Mouse (Mus musculus) retina, adult 2 months (tissue): Measurements from ENCODE around the gene Gnaq.

Source experiments
- DNase-seq: peaks from one replicate; pipeline ENCODE4 v3.0.0-alpha.2; 2012; ENCODE audit warnings: low read depth, low spot score

Gnaq gene

DNA sequence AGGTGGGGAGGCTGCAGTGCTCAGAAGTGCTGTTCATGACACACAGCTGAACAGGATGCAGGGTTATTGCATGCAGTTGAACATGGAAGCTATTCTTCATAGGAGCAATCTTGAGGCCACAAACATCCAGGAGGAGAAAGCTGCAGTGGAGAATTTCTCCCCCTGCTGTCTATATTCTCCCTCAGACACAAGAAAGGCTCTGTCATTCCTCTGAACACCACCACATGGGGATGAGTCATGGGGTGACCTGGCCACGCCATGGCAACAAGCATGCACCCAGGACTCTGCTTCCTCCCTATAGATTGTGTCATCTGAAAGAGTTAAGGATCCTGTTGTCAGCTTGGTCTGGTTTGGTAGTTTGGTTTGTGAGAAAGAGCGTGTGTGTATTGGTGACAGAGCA, 239.0 kb downstream of the Gnaq start:
- no peak for DNase-seq

DNA sequence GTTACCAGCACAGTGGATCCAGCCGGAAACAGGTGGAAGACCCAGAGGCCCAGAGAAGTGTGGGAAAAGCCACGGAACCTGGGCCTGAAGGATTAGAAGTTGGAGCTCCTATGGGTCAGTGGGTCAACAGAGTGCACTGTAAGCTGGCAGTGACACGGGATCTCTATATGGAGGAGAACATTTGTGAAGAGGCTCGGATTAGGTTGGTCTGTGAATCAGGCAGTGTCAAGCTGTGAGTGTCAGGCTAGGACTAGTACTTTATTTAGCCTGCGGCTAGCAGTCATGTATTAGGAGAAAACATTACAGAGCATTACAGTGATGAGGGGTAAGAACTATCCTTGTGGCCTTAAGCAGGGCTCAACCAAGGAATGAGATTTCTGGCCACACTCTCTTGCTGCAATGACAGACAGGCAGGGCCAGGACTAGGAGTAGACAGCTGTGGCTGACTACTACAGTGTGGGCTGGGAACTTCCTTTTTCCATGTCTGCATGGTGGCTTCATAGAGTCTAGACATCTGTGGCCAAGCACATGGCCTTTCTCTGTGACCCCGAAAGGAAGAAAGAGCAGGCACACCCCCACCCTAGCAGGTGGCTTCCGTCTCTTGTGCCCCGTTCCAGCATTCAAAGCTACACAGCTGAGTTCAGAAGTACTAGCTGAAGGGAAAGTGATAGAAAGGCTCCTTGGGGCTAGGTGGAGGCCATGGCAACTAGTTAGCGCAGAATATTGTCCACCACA, 240.3 kb downstream of the Gnaq start:
- DNase-seq, result no peak

DNA sequence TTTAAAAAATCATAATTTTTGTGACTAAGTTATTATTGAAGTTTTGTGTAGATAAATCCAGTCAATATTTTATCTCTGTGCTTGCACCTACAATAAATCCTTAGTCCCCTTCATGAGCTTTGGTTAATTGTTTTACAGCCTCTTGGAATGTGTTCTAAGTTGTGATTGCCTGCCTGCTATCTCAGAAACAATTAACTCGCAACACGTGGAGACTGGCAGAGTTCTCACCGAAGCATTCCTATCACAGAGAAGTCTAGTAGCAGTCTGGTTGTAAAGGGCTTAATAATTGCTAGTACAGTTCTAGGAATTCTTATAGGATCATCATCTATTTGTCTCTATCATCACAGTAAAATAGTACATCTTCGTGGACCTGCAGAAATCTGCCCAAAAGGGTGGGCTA, 243.2 kb downstream of the Gnaq start:
- DNase-seq, result no peak

DNA sequence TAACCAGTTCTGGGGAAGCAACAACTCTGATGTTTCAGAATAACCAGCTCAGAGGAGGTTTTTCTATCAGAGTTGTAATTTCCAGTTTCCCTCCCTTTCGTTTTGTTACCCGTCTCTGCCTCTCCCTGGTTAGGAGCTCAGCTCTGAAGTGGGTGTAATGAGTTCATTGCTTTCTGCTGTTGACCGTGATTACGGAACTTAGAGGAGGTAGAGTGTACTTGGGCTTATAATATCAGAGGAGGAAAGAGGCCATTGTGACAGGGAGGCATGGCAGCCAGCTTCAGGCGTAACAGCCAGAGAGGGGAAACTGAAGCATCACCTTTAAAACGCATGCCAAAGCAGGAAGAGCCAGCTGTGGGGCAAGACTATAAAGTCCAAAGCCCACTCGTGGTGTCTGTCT, 245.9 kb downstream of the Gnaq start:
- no peak for DNase-seq

DNA sequence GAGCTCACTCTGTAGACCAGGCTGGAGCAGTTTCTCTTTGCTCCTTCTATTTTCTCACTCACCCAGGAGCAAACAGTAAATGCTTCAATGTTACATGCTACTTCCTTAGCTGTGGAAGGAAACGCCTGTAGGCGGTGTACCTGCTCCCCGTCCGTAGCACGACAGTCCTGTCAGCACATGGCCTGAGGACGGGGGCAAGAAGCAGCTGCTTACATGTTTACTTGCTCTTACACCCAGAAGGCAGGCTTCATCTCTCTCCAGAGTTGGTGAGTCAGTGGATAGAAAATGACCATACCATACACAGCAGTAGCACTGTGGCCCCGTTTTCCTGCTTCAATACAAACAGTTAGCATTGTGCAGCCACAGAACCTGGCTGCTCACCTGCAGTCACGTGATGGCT, 247.1 kb downstream of the Gnaq start:
- no peak for DNase-seq

DNA sequence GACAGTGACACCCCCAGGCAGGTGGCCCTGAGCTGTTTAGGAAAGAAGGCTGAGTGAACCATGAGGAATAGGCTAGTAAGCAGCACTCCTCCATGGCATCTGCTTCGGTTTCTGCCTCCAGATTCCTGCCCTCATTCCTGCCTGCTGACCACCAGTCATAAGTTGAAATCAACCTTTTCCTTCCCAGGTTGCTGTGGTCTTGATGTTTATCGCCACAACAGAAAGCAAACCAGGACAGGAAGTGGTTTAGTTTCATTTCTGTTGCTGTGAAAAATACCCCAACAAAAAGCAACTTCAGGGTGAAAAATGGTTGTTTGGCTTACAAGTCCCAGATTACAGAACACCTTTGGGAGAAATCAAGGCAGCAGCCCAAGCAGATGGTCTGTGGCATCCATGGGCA, 249.8 kb downstream of the Gnaq start:
- DNase-seq, result no peak

DNA sequence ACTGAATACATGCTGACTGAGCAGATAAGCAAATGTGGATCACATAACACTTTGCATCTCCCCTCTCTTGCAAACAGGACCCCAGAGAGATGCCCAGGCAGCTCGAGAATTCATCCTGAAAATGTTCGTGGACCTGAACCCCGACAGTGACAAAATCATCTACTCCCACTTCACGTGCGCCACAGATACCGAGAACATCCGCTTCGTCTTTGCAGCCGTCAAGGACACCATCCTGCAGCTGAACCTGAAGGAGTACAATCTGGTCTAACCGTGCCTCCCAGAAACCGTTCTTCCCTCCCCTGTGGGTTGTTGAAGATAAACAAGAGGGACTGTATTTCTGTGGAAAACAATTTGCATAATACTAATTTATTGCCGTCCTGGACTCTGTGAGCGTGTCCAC, 250.5 kb downstream of the Gnaq start:
- no peak for DNase-seq

DNA sequence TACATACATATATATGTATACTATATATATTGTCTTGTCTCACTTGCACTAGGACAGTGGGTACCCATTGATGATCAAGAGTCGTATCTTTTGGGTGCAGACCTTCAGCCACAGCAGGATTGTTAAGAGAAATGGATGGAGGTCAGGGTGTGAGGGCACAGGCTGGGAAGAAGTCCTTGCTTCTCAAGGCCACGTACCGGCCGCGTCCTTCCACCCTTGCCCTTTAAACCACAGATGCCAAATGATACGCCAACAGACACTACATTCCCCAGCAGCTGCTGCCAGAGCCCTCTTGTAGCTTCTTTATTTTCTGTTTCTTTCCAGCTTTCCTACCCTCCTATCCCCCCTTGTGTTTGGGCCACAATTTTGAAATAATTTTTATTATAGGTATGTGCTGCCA, 251.5 kb downstream of the Gnaq start:
- no peak for DNase-seq

DNA sequence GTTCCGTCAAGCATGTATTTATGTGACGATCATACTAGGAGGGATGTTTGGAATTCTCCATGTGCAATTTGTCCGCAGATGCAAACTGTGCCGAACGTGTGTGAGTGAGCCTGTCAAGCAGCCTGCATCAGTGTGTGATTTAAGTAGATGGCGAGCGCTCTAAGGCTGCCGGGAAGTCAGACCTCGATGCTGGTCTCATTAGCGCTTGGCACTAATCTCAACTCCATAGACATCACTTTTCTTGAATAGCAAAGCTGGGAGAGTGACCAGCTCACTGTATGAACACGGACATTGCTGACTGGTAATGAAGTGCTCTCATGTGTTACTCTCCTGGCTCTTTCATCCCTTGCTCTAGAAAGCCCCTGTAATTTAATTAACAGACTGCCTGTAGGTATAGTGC, 252.3 kb downstream of the Gnaq start:
- DNase-seq, result no peak

DNA sequence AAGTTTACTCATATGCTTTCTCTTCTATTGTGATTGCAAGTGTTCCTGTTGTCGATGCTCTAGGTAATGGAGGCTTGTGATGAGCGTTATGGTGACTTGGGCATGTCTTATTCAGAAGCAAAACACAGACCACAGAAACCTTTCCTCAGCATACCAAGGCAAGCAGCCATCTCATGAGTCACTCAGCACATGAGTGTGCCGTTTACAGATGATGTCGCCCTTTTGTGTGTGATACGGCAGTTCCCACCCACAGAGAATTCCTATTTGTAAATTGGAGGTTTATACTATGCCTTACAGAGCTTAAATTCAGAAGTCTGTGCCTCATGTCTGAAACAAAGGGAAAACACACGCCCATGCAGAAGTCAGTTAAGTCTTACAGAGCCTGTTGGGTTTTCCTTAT, 253.9 kb downstream of the Gnaq start:
- DNase-seq, result no peak

DNA sequence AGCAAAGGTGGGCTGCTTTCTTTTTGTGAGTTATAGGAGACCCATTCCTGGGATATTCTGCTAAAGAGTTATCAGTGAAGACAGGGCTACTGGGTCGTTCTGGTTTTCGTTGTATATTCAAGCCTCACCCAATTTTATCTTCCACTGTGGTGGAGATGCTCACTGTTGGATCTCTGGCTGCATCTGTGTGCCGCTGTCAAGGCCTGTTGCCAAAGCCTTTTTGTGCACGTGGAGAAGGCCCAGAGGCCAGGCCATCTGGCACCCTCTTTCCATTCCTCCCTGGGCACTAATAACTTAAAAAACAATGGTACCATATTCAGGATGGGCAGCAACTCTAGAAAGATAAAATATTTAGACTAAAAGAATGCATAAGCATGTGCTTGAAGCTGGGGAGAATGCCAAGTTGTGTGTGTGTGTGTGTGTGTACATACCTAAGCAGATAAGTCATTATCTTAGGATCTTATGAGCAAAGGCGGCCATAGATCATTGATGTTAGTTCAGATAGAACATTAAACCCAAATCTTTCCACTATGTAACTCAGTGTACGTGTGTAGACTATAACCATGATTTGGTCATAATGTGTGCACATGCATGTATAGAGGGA, 257.7 kb downstream of the Gnaq start:
- DNase-seq, result no peak

DNA sequence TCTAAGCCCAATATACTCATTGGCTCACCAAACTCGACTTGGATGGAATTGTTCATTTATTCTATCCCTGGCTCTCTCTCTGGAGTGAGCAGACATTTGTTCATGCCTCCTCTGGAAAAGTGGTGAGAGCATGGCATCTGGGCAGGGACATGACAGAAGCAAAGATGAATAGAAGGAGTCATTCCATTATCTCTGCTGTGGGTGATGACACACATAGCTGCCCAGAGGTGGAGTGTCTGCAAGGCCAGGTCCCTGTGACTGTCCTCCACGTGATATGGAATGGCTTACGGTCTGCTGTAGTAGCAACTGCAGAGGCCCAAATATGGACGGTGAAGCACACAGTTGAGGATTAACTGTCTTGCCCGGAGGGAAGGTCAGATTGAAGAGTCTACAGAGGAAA, 261.8 kb downstream of the Gnaq start:
- no peak for DNase-seq

DNA sequence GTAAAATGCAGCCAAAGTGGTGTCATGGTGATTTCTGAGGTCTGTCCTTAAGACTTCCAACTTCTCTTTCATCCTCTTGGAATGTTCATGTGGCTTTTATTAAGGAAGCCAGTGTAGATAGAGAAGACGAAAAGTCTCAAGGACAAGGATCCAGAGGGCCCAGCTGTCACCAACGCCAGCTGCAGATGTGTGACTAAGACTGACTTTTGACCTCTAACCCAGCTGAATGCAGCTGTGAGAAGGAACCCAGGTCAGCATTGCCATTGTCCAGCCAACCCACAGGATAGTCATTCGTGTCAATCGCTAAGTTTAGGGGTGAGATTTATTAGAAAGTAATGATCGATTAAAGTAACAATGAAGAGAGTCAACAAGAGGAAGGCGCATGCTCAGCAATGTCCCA, 270.5 kb downstream of the Gnaq start:
- DNase-seq, result no peak

DNA sequence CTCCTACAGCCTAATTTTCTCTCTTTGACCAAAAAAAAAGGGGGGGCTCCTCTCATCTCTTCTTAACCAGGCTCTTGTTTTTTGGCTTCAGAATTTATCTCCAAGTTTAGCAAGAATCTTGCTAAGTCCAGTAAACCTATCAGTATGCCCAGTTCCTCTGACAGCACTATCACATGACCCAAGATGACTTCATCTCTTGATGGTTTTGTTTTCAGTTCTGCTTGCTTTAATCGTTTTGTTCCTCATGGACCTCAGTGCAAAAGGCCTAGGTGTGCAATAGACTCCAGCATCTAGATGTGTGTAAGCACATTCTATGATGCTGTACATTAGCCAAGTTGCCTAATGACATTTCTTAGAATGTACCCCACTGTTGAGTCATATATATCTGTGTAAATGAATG, 275.1 kb downstream of the Gnaq start:
- DNase-seq, result no peak

DNA sequence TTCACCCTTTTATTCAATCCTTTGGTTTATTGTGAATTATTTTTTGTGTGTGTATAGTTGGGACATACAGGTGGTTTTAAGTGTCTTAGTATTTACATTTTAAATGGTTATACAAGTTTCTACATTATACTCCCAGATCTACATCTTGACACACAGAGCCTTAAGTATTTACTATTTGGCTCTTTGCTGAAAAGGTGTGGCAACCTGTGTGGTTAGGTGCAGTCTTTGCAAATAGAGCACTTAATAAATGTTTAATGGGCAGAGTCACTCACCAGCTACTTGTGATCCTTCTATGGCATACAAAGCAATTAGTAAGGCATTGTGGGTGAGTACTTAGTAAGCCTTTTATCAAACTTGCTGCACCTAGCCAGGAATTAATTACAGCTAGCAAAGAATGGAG, 278.7 kb downstream of the Gnaq start:
- DNase-seq, result no peak

DNA sequence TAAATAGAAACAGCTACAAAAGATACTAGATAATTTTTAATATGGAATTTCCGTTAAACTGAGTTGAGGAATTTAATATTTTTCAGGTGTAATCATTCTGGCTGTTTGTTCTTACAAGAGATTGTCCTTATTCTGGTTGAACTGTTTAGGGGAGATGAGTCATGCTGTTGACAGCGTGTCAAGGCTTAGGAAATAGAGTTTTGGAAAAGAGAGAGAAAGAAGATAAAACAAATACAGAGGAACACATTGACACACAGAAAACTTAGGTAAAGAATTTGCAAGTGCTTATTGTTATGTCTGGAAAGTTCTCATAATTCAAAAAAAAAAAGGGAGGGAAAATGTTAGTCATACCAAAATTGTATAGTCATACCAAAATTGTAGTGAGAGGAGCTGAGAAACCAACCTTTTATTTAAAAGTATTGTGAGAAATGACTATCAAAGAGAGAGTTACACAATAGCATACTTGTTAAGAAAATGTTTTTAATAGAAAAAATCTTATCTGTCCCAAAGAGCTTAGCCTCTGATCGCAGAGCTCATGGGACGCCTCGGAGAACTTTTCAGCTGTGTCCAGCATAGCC, 285.5 kb downstream of the Gnaq start:
- DNase-seq, result no peak

DNA sequence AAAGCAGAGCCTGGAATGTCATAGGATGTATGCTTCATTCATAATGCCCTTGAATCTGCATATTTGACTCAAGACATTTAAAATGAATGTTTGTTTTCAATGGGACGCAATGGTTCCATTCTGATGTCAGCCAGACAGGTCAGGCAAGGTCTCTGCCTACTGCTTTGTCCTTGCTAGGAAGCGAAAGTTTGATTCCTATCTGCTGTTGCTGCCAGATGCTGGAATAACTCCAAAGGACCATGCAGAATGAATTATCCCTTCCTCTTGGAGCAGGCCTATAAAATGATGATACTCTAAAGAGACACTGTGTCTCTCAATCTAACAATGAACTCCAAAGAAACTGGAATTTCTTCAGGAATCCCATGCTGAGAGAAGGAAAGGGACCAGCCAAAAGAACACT, 293.0 kb downstream of the Gnaq start:
- no peak for DNase-seq

DNA sequence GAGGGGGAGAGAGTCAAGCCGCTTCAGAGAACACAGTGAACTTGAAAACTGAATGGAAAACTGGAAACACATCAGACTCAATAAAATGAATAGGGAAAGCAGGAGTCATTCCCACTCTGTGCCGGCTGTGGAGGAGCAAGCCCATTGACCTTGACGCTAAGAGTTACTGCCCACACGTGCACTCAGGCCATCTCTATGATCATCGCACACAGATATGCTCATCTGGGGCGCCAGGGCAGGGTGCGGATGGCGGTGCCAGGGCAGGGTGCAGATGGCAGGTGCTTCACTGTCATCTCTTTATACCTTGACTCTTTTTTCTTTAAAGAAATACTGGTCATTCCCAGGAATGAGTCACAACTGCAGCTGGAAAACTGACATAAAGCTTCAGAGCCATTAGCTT, 298.7 kb downstream of the Gnaq start:
- DNase-seq, result no peak

DNA sequence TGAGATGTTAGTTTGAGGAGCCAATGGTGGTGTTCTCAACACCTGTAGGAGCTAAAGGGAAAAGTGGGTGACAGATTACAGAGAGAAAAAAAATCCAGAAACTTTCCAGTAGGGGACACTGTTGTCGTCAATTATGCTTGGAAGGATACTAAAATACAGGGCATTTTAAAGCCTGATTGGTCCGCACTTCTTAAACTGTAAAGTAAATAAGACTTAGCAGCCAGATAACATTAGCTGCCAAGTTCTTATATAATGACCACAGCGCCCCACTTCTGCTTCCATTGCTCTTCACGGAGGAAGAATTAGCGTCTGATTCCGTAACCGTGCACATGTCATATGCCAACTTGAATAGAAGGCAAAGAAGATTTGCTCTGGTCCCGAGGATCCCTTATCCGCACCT, 302.2 kb downstream of the Gnaq start:
- no peak for DNase-seq

DNA sequence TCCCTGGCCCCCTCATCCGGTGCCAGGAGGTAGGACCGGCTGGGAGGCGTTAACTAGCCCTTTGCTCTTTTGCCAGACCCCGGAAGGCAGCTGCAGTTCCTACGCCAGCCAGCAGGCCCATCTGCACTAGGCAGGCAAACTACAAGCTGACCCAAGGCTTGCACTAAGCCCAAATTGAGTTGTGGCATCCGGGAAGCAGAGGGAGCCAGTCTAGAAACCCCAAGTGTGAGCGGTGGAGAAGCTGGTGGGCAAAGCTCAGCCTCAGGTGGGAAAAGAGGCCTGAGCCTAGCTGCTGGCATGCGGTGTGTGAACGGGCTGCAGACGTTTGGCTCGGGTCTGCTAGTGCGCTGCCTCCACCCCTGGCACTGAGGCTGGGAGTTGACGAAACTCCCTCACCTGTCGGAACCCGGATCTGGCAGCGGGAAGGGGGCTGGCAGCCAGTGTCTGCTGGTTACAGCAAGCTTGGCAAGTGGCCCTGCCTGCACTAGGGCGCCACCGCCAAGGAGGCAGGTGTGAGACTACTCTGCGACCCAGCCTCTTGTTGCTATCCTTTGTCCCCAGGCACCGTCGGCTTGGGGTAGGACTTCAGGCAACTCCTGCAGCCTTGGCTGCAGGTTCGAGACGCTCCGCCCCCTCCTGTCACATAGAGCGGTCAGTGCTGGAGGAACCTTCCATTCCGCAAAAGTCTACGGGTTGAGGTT, 303.1 kb downstream of the Gnaq start, which contains the start of gene Gna14:
Gene Gna14, plus strand, starts transcription at position 232 of the 701 bp plus-strand sequence.
- no peak for DNase-seq

DNA sequence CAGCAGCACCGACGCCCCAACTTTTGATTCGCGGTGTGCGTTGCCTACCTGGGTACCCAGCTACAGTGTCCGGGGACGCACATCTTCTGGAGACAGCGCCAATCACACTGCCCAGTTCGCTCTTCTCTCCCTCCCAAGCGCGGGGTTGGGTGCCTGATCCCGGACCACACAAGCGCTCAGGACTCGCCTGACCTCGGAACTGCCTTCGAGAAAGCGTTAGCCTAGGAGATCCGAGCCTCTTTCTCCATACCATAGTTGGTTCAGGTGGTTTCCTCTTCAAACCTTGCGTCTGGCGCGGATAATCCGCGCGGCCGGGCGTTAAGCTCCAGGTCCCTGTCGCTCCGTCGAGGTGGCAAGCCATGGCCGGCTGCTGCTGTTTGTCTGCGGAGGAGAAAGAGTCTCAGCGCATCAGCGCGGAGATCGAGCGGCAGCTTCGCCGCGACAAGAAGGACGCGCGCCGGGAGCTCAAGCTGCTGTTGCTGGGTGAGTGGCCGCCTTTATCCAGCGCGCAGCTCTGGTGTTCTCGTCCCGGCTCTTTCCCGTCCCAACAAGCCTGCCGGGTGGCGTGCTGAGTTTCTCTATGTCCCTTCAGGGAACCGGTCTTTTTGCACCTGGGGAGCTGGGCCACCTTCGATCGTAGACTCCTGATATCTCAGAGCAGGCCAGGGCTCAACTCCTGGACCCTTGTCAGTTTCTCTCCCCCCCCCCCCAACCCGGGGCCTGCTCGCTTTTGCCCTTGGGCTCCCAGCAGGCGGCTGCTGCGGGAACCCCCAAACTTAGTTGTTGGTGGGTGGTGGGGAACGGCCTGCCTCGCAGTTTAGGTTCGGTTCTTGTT, 303.9 kb downstream of the Gnaq start:
- DNase-seq, result no peak
